Mouse (Mus musculus) CH12.LX (cell line): ENCODE data around the gene Wfdc3. TPM values are rescaled to one million over a fixed set of nuclear protein-coding genes. Genes with fewer than 3 reads are reported as not detected.

Experiments used
- DNase-seq: peaks from one replicate; pipeline ENCODE4 v3.0.0-alpha.2; 2013; ENCODE audit errors: extremely low read depth
- H3K27ac ChIP-seq: 2 replicates; pipeline ENCODE4 v1.5.1; 2012; ENCODE audit warnings: low read depth, mild to moderate bottlenecking, control low read depth, moderate library complexity; ENCODE audit not compliant: insufficient read depth
- H3K27me3 ChIP-seq: replicated peaks from 2 replicates; pipeline ENCODE3; 2012; ENCODE audit warnings: inconsistent platforms
- H3K36me3 ChIP-seq, 2 experiments: replicated peaks in 1 of 2; 2 replicates each; pipeline versions ENCODE3 to v1.6.1; 2012; ENCODE audit warnings: inconsistent platforms in 1 of 2, low read length in 1 of 2, mild to moderate bottlenecking in 1 of 2, mixed read lengths in 1 of 2, moderate library complexity in 1 of 2; ENCODE audit not compliant: control insufficient read depth in 1 of 2, insufficient read depth in 1 of 2
- H3K4me1 ChIP-seq, 2 experiments: 2 replicates each; pipeline ENCODE4 v1.6.1; 2012; ENCODE audit warnings: inconsistent platforms in 1 of 2, moderate library complexity in 1 of 2; ENCODE audit not compliant: insufficient read depth in 2 of 2, control insufficient read depth in 1 of 2
- H3K4me2 ChIP-seq: 2 replicates; pipeline ENCODE4 v1.6.1; 2012; ENCODE audit warnings: low read depth, mild to moderate bottlenecking, control low read depth; ENCODE audit not compliant: poor library complexity, insufficient read depth, severe bottlenecking
- H3K4me3 ChIP-seq, 3 experiments: fragments of 150-350 bp in 1 of 3; sonication (generic) in 1 of 3; replicated peaks in 1 of 3; 2 replicates each; pipeline versions ENCODE3 to v1.5.1; 2011 to 2012; ENCODE audit warnings: low read depth in 2 of 3, low read length in 2 of 3, mild to moderate bottlenecking in 2 of 3, moderate library complexity in 2 of 3, control low read depth in 1 of 3, improper control_type of control experiment in 1 of 3, inconsistent platforms in 1 of 3, mixed read lengths in 1 of 3; ENCODE audit not compliant: poor library complexity in 1 of 3
- H3K79me2 ChIP-seq: replicated peaks from 2 replicates; pipeline ENCODE4 v1.6.1; 2012; ENCODE audit warnings: mild to moderate bottlenecking, moderate library complexity; ENCODE audit not compliant: control insufficient read depth, poor library complexity, insufficient read depth, severe bottlenecking; ENCODE audit errors: extremely low read depth
- H3K9ac ChIP-seq: 2 replicates; pipeline ENCODE4 v1.6.1; 2012; ENCODE audit warnings: low read depth, mild to moderate bottlenecking, control low read depth, moderate library complexity; ENCODE audit not compliant: insufficient read depth
- H3K9me3 ChIP-seq: replicated peaks from 2 replicates; pipeline ENCODE3; 2012; ENCODE audit warnings: low read length, inconsistent platforms, mixed read lengths
- BHLHE40 ChIP-seq: IDR thresholded peaks from 2 replicates; pipeline ENCODE4 v1.6.1; 2011; ENCODE audit warnings: mild to moderate bottlenecking, low read depth, low read length, improper control_type of control experiment
- CHD1 ChIP-seq: IDR thresholded peaks from 2 replicates; pipeline ENCODE4 v1.6.1; 2012; ENCODE audit warnings: low read depth, low read length, improper control_type of control experiment, inconsistent platforms
- CHD2 ChIP-seq: IDR thresholded peaks from 2 replicates; pipeline ENCODE4 v1.6.1; 2011; ENCODE audit warnings: low read length, improper control_type of control experiment
- CTCF ChIP-seq, 2 experiments: IDR thresholded peaks in 1 of 2; conservative IDR thresholded peaks in 1 of 2; 2 replicates each; pipeline ENCODE4 v1.5.1; 2011 to 2012; ENCODE audit warnings: low read depth in 2 of 2, low read length in 2 of 2, improper control_type of control experiment in 1 of 2, inconsistent platforms in 1 of 2, mild to moderate bottlenecking in 1 of 2, moderate library complexity in 1 of 2
- E2F4 ChIP-seq: IDR thresholded peaks from 2 replicates; pipeline ENCODE4 v1.6.1; 2011; ENCODE audit warnings: low read depth, low read length, improper control_type of control experiment; ENCODE audit not compliant: insufficient replicate concordance
- ELF1 ChIP-seq: IDR thresholded peaks from 2 replicates; pipeline ENCODE4 v1.6.1; 2014; ENCODE audit warnings: low read depth, mild to moderate bottlenecking, inconsistent platforms, low read length, improper control_type of control experiment
- GABPA ChIP-seq: IDR thresholded peaks from 2 replicates; pipeline ENCODE4 v1.6.1; 2012; ENCODE audit warnings: low read depth, low read length, improper control_type of control experiment, inconsistent platforms; ENCODE audit not compliant: insufficient replicate concordance
- HCFC1 ChIP-seq: IDR thresholded peaks from 2 replicates; pipeline ENCODE4 v1.6.1; 2012; ENCODE audit warnings: low read depth, mild to moderate bottlenecking, inconsistent platforms, low read length, improper control_type of control experiment
- JUN ChIP-seq: IDR thresholded peaks from 2 replicates; pipeline ENCODE4 v1.6.1; 2011; ENCODE audit warnings: low read depth, mild to moderate bottlenecking, low read length, improper control_type of control experiment, moderate library complexity; ENCODE audit not compliant: insufficient read depth
- KAT2A ChIP-seq: IDR thresholded peaks from 2 replicates; pipeline ENCODE4 v1.6.1; 2012; ENCODE audit warnings: low read length, improper control_type of control experiment, inconsistent platforms; ENCODE audit not compliant: insufficient replicate concordance
- MAX ChIP-seq: IDR thresholded peaks from 2 replicates; pipeline ENCODE4 v1.6.1; 2011; ENCODE audit warnings: low read length, improper control_type of control experiment
- MXI1 ChIP-seq: IDR thresholded peaks from 2 replicates; pipeline ENCODE4 v1.6.1; 2011; ENCODE audit warnings: mild to moderate bottlenecking, low read depth, low read length, improper control_type of control experiment
- MYC ChIP-seq: IDR thresholded peaks from 2 replicates; pipeline ENCODE4 v1.6.1; 2011; ENCODE audit warnings: low read depth, mild to moderate bottlenecking, improper control_type of control experiment, low read length
- NELFE ChIP-seq: IDR thresholded peaks from 2 replicates; pipeline ENCODE4 v1.6.1; 2011; ENCODE audit warnings: low read depth, low read length, improper control_type of control experiment
- NRF1 ChIP-seq: IDR thresholded peaks from 2 replicates; pipeline ENCODE4 v1.6.1; 2014; ENCODE audit warnings: low read depth, mild to moderate bottlenecking, inconsistent platforms, low read length, improper control_type of control experiment, moderate library complexity
- POLR2A ChIP-seq: IDR thresholded peaks from 2 replicates; pipeline ENCODE4 v1.6.1; 2011; ENCODE audit warnings: low read depth, mild to moderate bottlenecking, improper control_type of control experiment, low read length
- POLR2AphosphoS2 ChIP-seq: IDR thresholded peaks from 2 replicates; pipeline ENCODE4 v1.6.1; 2011; ENCODE audit warnings: low read depth, low read length, improper control_type of control experiment
- RAD21 ChIP-seq: IDR thresholded peaks from 2 replicates; pipeline ENCODE4 v1.6.1; 2011; ENCODE audit warnings: low read depth, mild to moderate bottlenecking, low read length, improper control_type of control experiment, moderate library complexity
- SIN3A ChIP-seq: IDR thresholded peaks from 2 replicates; pipeline ENCODE4 v1.6.1; 2012; ENCODE audit warnings: low read length, improper control_type of control experiment, inconsistent platforms
- TBP ChIP-seq: conservative IDR thresholded peaks from 2 replicates; pipeline ENCODE4 v1.6.1; 2011; ENCODE audit warnings: low read depth, low read length, improper control_type of control experiment
- TCF12 ChIP-seq: IDR thresholded peaks from 2 replicates; pipeline ENCODE4 v1.6.1; 2014; ENCODE audit warnings: low read depth, mild to moderate bottlenecking, inconsistent platforms, low read length, improper control_type of control experiment
- UBTF ChIP-seq: IDR thresholded peaks from 2 replicates; pipeline ENCODE4 v1.6.1; 2012; ENCODE audit warnings: low read depth, mild to moderate bottlenecking, inconsistent platforms, low read length, improper control_type of control experiment, moderate library complexity
- USF1 ChIP-seq: IDR thresholded peaks from 2 replicates; pipeline ENCODE4 v1.6.1; 2014; ENCODE audit warnings: low read depth, mild to moderate bottlenecking, inconsistent platforms, low read length, improper control_type of control experiment
- ZC3H11A ChIP-seq: IDR thresholded peaks from 2 replicates; pipeline ENCODE4 v1.6.1; 2012; ENCODE audit warnings: low read depth, mild to moderate bottlenecking, inconsistent platforms, low read length, improper control_type of control experiment
- ZKSCAN1 ChIP-seq: IDR thresholded peaks from 2 replicates; pipeline ENCODE4 v1.6.1; 2012; ENCODE audit warnings: low read depth, inconsistent platforms, low read length, improper control_type of control experiment, borderline replicate concordance
- ZMIZ1 ChIP-seq: IDR thresholded peaks from 2 replicates; pipeline ENCODE4 v1.6.1; 2012; ENCODE audit warnings: low read depth, mild to moderate bottlenecking, inconsistent platforms, low read length, improper control_type of control experiment
- dilution Hi-C: fragments of 300-500 bp; cut with MboI; formaldehyde crosslinking; loops from 2 replicates; pipeline ENCODE4 v1.14.3; 2020; ENCODE audit warnings: low sequenced_read_pairs; ENCODE audit not compliant: extremely low pct_unique_long_range_greater_than_20kb, extremely low pct_ligation_motif_present
- in situ Hi-C: fragments of 300-500 bp; cut with MboI; formaldehyde crosslinking; loops from 3 replicates; pipeline ENCODE4 v1.14.3; 2019; ENCODE audit warnings: low sequenced_read_pairs, low pct_ligation_motif_present, low pct_unique_long_range_greater_than_20kb, mixed read lengths
- polyA plus RNA-seq: library from polyadenylated mRNA; unstranded; fragments of >175 nt; gene quantifications from 2 replicates; pipeline ENCODE4 v1.2.1, GENCODE M21; 2012; ENCODE audit warnings: low read depth; ENCODE audit not compliant: insufficient read length
- total RNA-seq, 2 experiments: library from RNA; depleted of rRNA; stranded (reverse); fragments of 300-350 nt in 1 of 2; fragments of >200 nt in 1 of 2; gene quantifications; 2 replicates each; pipeline ENCODE4 v1.2.3; 2012 to 2014

The Wfdc3 gene
- total and polyA plus RNA-seq, 3 experiments = 0.21 TPM; not detected in 2

GRCm38 (mm10) chr2:164770279-164770678, 24.5 kb upstream of the Wfdc3 start:
- H3K9ac ChIP-seq = peak overlapping the region; percentile 79
- H3K27me3 ChIP-seq = no peaks in the 10 kb centered on the region
- no peak for TF ChIP-seq HCFC1
- peak; percentile 58; the same call in 1 of the 2 replicates for TF ChIP-seq CHD2
- 0 out of 2 replicates have a peak, but pooled peaks have one; percentile 20 for TF ChIP-seq MXI1
- no peaks in the 10 kb centered on the region for H3K9me3 ChIP-seq
- in situ Hi-C loops (no loop called here), dilution Hi-C loops (no loop called here)
- peaks cover 39 to 63% of the 10 kb centered on the region in 2 experiments for H3K36me3 ChIP-seq
- peak overlapping the region; percentile 18; the same call in 1 of the 2 replicates for H3K27ac ChIP-seq
- H3K4me3 ChIP-seq = peak overlapping the region; percentile 73 to 98 (median 92)
- H3K4me1 ChIP-seq = peaks cover 9 to 28% of the 10 kb centered on the region in 2 experiments
- peak overlapping the region; percentile 73 for H3K4me2 ChIP-seq
- DNase-seq = peak; percentile 43
- H3K79me2 ChIP-seq = peaks cover 10% of the 10 kb centered on the region; the same call in 1 of the 2 replicates

GRCm38 (mm10) chr2:164769258-164770037, 23.7 kb upstream of the Wfdc3 start, which contains the start of gene Ube2c:
TSS of gene Ube2c (plus strand) at chr2:164769898.
- Histone ChIP-seq H3K36me3 (peaks cover 44 to 71% of the 10 kb centered on the region in 2 experiments), H3K9me3 (no peaks in the 10 kb centered on the region), H3K4me1 (peaks cover 9 to 34% of the 10 kb centered on the region in 2 experiments), H3K79me2 (peaks cover 10% of the 10 kb centered on the region; the same call in 1 of the 2 replicates), H3K27me3 (no peaks in the 10 kb centered on the region), H3K9ac (peak within 1 kb of the TSS; percentile 79), H3K27ac (peak within 1 kb of the TSS; percentile 50; the same call in 1 of the 2 replicates), H3K4me3 (peak within 1 kb of the TSS; percentile 73 to 98 (median 92)), H3K4me2 (peak within 1 kb of the TSS; percentile 73)
- TF ChIP-seq HCFC1 (peak; percentile 58), TCF12 (peak; percentile 58; the same call in 1 of the 2 replicates), MAX (peak; percentile 98), NRF1 (peak; percentile 87), RAD21 (no peak), KAT2A (0 out of 2 replicates have a peak, but pooled peaks have one; percentile 51), CTCF (conservative IDR thresholded peaks at IDR 0.05 in 1 of 2, IDR thresholded peaks at IDR 0.05 in 1 of 2; ENCODE audit: low read depth in 2 of 2, low read length in 2 of 2) (peak in 1 of 2 experiments; percentile 35; a peak in 2 of 4 replicates), TBP (peak; percentile 92), ELF1 (peak; percentile 7; the same call in 1 of the 2 replicates), NELFE (peak; percentile 87), GABPA (no peak), ZC3H11A (no peak), ZKSCAN1 (no peak), UBTF (no peak), CHD2 (peak; percentile 98), SIN3A (peak; percentile 98), JUN (no peak), POLR2A (peak; percentile 92), ZMIZ1 (peak; percentile 67; the same call in 1 of the 2 replicates), E2F4 (peak; percentile 85; the same call in 1 of the 2 replicates), USF1 (peak; percentile 36; the same call in 1 of the 2 replicates), CHD1 (no peak), MYC (peak; percentile 100), MXI1 (peak; percentile 98), BHLHE40 (no peak), POLR2AphosphoS2 (peak; percentile 83)
- dilution Hi-C loops = no loop called here
- in situ Hi-C loops = no loop called here
- peak; percentile 99 for DNase-seq
